Mouse (Mus musculus): ENCODE results near the gene Enox1. TPM values are rescaled to one million over a fixed set of nuclear protein-coding genes. Genes with fewer than 3 reads are reported as not detected.

Gene Enox1
- polyA plus RNA-seq (2012; rRNA removed) = 0.24 and 0.69 TPM in 2 replicates

GRCm38 (mm10) chr14:77156222-77156910 is at the start of gene Enox1:
Enox1 (plus strand) TSS chr14:77156763.

Other genes with a start within 250 kb of the Enox1 start
- gene Ccdc122, start 120.0 kb upstream of the Enox1 start, polyA plus RNA-seq (2012; rRNA removed) = 0.09 and 0.17 TPM in 2 replicates
- 1.1 and 1.3 TPM in 2 replicates for gene Lacc1, start 119.9 kb upstream of the Enox1 start, polyA plus RNA-seq (2012; rRNA removed)

All from stomach, adult 2 months (tissue).